Mouse (Mus musculus) hindbrain, embryonic 11.5 days (tissue): ENCODE data around the gene Mst1. TPM values are rescaled to one million over a fixed set of nuclear protein-coding genes. Genes with fewer than 3 reads are reported as not detected.
A peak's percentile ranks its signal among the peaks of the same experiment; 100 is the strongest.

Source experiments
- ATAC-seq: fragments of 200-750 bp; cut with Nextera tagmentation; 2 replicates; pipeline ENCODE4 v1.8.0; 2017; ENCODE audit warnings: mild to moderate bottlenecking, moderate TSS enrichment, moderate library complexity; ENCODE audit not compliant: low FRiP score
- DNase-seq: peaks from one replicate; pipeline ENCODE4 v3.0.0-alpha.2; 2015; ENCODE audit warnings: low spot score
- H3K27ac ChIP-seq: fragments of 300-500 bp; sonication (generic); 2 replicates; pipeline ENCODE4 v1.5.1; 2014; ENCODE audit warnings: mild to moderate bottlenecking, low read depth, low read length
- H3K27me3 ChIP-seq: fragments of 300-500 bp; sonication (generic); 2 replicates; pipeline ENCODE4 v1.6.1; 2014; ENCODE audit warnings: mild to moderate bottlenecking, low read length, moderate library complexity, mixed read lengths; ENCODE audit not compliant: control insufficient read depth, insufficient read depth
- H3K36me3 ChIP-seq: fragments of 300-500 bp; sonication (generic); 2 replicates; pipeline ENCODE4 v1.6.1; 2014; ENCODE audit warnings: mild to moderate bottlenecking, low read length, moderate library complexity, mixed read lengths; ENCODE audit not compliant: control insufficient read depth, insufficient read depth
- H3K4me1 ChIP-seq: fragments of 300-500 bp; sonication (generic); replicated peaks from 2 replicates; pipeline ENCODE4 v1.6.1; 2014; ENCODE audit warnings: low read length, mixed read lengths; ENCODE audit not compliant: control insufficient read depth, insufficient read depth
- H3K4me2 ChIP-seq: fragments of 300-500 bp; sonication (generic); replicated peaks from 2 replicates; pipeline ENCODE4 v1.6.1; 2014; ENCODE audit warnings: mild to moderate bottlenecking, low read depth, low read length
- H3K4me3 ChIP-seq: fragments of 300-500 bp; sonication (generic); 2 replicates; pipeline ENCODE4 v1.5.1; 2014; ENCODE audit warnings: low read depth, low read length
- H3K9ac ChIP-seq: fragments of 300-500 bp; sonication (generic); 2 replicates; pipeline ENCODE4 v1.6.1; 2014; ENCODE audit warnings: low read depth, low read length
- H3K9me3 ChIP-seq: fragments of 300-500 bp; sonication (generic); 2 replicates; pipeline ENCODE4 v1.6.1; 2016; ENCODE audit warnings: low read length; ENCODE audit not compliant: control insufficient read depth
- WGBS: fragments of 180-500 bp; shearing (Covaris S2); extraction: QIAGEN DNeasy Blood & Tissue Kit; methylation state at CpG from one replicate; pipeline ENCODE4 v1.1.7; 2014; 5-methylcytosine and 5-hydroxymethylcytosine counted together
- polyA plus RNA-seq: library from polyadenylated mRNA; unstranded; fragments of >200 nt; fragmentation: Nextera tagmentation; extraction: Ambion mirVana; gene quantifications from 2 replicates; pipeline ENCODE4 v1.2.1, GENCODE M21; 2014

The Mst1 gene
- polyA plus RNA-seq, 1 experiment from 2014 or later, result 0.25 TPM

GRCm38 (mm10) chr9:108111593-108112121 lies 31.4 kb downstream of the Mst1 start:
- 74% methylated on average over 17 of the region's 17 CpGs for WGBS
- H3K27ac ChIP-seq, result no peak overlapping the region
- no peaks in the 10 kb centered on the region for H3K27me3 ChIP-seq

GRCm38 (mm10) chr9:108112719-108113340 lies 32.6 kb downstream of the Mst1 start:
- H3K9ac ChIP-seq, result no peak overlapping the region
- H3K9me3 ChIP-seq, result no peaks in the 10 kb centered on the region
- H3K27ac ChIP-seq, result no peak overlapping the region
- no peak overlapping the region for H3K4me3 ChIP-seq
- no peaks in the 10 kb centered on the region for H3K27me3 ChIP-seq
- H3K4me2 ChIP-seq, result no peak overlapping the region
- H3K36me3 ChIP-seq, result no peaks in the 10 kb centered on the region; the same call in 1 of the 2 replicates
- ATAC-seq (no peak), DNase-seq (no peak)
- 0 out of 2 replicates have a peak, but pooled peaks cover 6% of the 10 kb centered on the region for H3K4me1 ChIP-seq
- 94% methylated on average over 18 of the region's 18 CpGs for WGBS

More at GRCm38 (mm10) chr9:108111593-108112121, 31.4 kb downstream of the Mst1 start:
- H3K4me2 ChIP-seq, result peak overlapping the region; percentile 31
- H3K36me3 ChIP-seq, result no peaks in the 10 kb centered on the region; the same call in 1 of the 2 replicates
- no peak overlapping the region for H3K9ac ChIP-seq
- H3K4me1 ChIP-seq, result 0 out of 2 replicates have a peak, but pooled peaks cover 6% of the 10 kb centered on the region
- ATAC-seq (no peak), DNase-seq (no peak)
- H3K9me3 ChIP-seq, result no peaks in the 10 kb centered on the region
- no peak overlapping the region for H3K4me3 ChIP-seq

DNA sequence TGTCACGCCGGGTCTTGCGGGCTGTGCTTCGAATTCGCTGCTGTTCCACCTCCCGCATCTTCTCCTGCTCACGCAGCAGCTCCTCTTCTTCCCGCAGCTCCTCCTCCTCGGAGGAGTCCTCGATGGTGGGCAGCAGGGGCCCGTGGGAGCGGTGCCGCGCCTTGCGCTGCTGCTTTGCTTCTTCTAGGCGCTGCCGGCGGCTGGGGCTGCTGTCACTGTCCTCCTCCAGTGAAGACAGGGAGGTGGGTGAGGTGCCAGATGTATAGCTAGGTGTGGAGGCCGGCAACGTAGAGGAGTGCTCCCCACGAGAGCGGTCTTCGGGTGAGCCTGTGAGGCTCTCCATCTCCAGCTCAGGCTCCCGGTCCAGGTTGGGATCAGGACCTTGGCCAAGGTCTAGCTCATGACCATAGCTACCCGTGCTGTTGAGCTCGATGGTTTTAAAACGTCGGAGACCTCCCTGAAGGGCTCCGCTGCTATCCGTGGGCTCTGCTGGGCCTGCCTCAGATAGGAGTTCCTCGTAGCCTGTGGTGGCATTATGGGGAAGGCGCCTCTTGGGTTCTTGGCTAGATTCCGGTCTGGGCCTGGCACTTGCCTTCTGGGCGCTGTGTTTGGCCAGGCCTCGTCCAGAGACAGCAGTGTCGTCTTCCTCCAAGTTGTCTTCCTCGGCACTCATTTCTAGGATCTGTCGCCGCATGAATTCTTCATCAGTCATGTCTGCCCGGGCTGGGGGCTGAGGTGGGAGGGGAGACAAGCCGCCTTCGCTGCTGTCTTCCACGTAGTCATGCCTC lies 35.2 kb downstream of the Mst1 start:
- Histone ChIP-seq H3K4me1 (0 out of 2 replicates have a peak, but pooled peaks cover 6% of the 10 kb centered on the region), H3K27ac (no peak overlapping the region), H3K9me3 (no peaks in the 10 kb centered on the region), H3K36me3 (no peaks in the 10 kb centered on the region; the same call in 1 of the 2 replicates), H3K9ac (no peak overlapping the region), H3K4me2 (no peak overlapping the region), H3K27me3 (no peaks in the 10 kb centered on the region), H3K4me3 (no peak overlapping the region)
- DNase-seq (no peak), ATAC-seq (no peak)
- 67% methylated on average over 43 of the region's 43 CpGs for WGBS

GRCm38 (mm10) chr9:108117143-108117542 lies 36.9 kb downstream of the Mst1 start:
- H3K27ac ChIP-seq, result no peak overlapping the region

DNA sequence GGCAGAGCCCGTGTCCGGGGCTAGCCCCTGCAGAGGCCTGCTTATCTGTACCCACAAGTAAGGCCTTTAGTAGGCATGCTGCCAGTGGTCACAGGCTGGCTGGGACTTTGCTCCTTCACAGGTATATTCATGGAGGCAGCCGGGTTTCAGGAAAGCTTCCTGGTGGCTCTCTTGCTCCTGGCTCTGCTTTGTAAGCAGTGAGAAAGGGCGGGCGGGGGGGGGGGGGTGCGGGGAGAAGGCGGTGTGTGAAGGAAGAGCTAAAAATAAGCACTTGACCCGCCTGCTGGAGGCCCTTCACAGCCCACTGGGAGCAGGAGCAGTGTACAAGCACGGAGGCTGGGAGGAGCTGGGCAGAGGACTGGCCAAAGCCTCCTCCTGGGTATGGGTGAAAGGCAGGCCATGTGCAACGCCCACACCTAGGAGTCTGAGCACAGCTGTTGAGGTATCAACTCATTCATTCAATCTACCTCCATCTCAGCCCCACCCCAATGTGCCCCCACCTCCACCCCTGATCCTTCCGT lies 39.7 kb downstream of the Mst1 start:
- H3K36me3 ChIP-seq, result no peaks in the 10 kb centered on the region; the same call in 1 of the 2 replicates
- DNase-seq (no peak), ATAC-seq (no peak)
- H3K27ac ChIP-seq, result no peak overlapping the region
- no peaks in the 10 kb centered on the region for H3K27me3 ChIP-seq
- 63% methylated on average over 11 of the region's 11 CpGs for WGBS
- H3K4me3 ChIP-seq, result no peak overlapping the region
- no peak overlapping the region for H3K9ac ChIP-seq
- H3K4me1 ChIP-seq, result no peaks in the 10 kb centered on the region
- H3K9me3 ChIP-seq, result no peaks in the 10 kb centered on the region
- H3K4me2 ChIP-seq, result no peak overlapping the region

More at GRCm38 (mm10) chr9:108117143-108117542, 36.9 kb downstream of the Mst1 start:
- H3K4me3 ChIP-seq, result no peak overlapping the region
- no peaks in the 10 kb centered on the region; the same call in 1 of the 2 replicates for H3K36me3 ChIP-seq
- H3K4me2 ChIP-seq, result no peak overlapping the region
- no peaks in the 10 kb centered on the region for H3K27me3 ChIP-seq
- H3K9ac ChIP-seq, result no peak overlapping the region
- DNase-seq (no peak), ATAC-seq (no peak)
- no peaks in the 10 kb centered on the region for H3K9me3 ChIP-seq
- 56% methylated on average over 4 of the region's 4 CpGs for WGBS
- no peaks in the 10 kb centered on the region for H3K4me1 ChIP-seq

DNA sequence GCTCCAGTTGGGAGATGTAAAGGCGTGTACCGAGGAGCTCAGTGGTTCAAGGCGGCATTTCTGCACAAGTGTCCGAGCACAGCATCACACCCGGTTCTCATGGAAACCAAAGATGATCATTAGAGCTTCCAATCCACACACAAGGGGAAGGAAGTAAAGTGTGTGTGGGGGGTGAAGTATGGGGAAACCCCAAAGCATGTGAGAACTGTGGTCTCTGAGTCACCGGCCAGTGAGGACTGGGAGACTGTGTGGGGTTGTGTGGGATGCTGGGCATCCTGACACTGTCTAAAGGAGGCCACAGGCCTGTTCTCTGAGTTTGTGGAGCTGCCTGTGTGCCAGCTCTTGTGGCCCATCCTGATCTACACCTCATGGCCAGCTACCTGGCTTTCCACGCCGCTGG lies 40.4 kb downstream of the Mst1 start:
- H3K27ac ChIP-seq, result no peak overlapping the region
- no peak for ATAC-seq
- H3K4me3 ChIP-seq, result no peak overlapping the region
- no peaks in the 10 kb centered on the region for H3K4me1 ChIP-seq
- H3K9ac ChIP-seq, result no peak overlapping the region
- DNase-seq, result no peak
- no peaks in the 10 kb centered on the region for H3K27me3 ChIP-seq
- H3K9me3 ChIP-seq, result no peaks in the 10 kb centered on the region
- H3K36me3 ChIP-seq, result no peaks in the 10 kb centered on the region
- H3K4me2 ChIP-seq, result no peak overlapping the region
- 93% methylated on average over 8 of the region's 8 CpGs for WGBS

- 91% methylated on average over 10 of the region's 10 CpGs for WGBS
- H3K4me2 ChIP-seq, result no peak overlapping the region
- ATAC-seq, result no peak
- no peak for DNase-seq
- no peak overlapping the region for H3K4me3 ChIP-seq
- H3K4me1 ChIP-seq, result no peaks in the 10 kb centered on the region
- no peaks in the 10 kb centered on the region for H3K36me3 ChIP-seq
- no peaks in the 10 kb centered on the region for H3K9me3 ChIP-seq
- H3K27me3 ChIP-seq, result no peaks in the 10 kb centered on the region
- H3K27ac ChIP-seq, result no peak overlapping the region
- no peak overlapping the region for H3K9ac ChIP-seq
Observed at GRCm38 (mm10) chr9:108121170-108121969, 41.1 kb downstream of the Mst1 start.

- Histone ChIP-seq H3K4me1 (no peaks in the 10 kb centered on the region), H3K27ac (no peak overlapping the region), H3K36me3 (no peaks in the 10 kb centered on the region), H3K9me3 (no peaks in the 10 kb centered on the region), H3K27me3 (no peaks in the 10 kb centered on the region), H3K4me2 (no peak overlapping the region), H3K4me3 (no peak overlapping the region), H3K9ac (no peak overlapping the region)
- ATAC-seq (no peak), DNase-seq (no peak)
- WGBS, result 85% methylated on average over 4 of the region's 4 CpGs
Observed at GRCm38 (mm10) chr9:108123916-108124315, 43.7 kb downstream of the Mst1 start.
